Mouse (Mus musculus) left cerebral cortex, adult 9 months (tissue): ENCODE measurements at regions not wholly inside any gene's neighbourhood (a gene's known extent, or its start where the extent isn't known, plus 50 kb on each side); places are given as distances from the start of the nearest gene placed in this dataset.
A peak's percentile ranks its signal among the peaks of the same experiment; 100 is the strongest.

ENCODE experiments used
- DNase-seq, 2 experiments: peaks; one replicate each; pipeline ENCODE4 v3.0.0; 2022; ENCODE audit warnings: low spot score in 2 of 2

DNA sequence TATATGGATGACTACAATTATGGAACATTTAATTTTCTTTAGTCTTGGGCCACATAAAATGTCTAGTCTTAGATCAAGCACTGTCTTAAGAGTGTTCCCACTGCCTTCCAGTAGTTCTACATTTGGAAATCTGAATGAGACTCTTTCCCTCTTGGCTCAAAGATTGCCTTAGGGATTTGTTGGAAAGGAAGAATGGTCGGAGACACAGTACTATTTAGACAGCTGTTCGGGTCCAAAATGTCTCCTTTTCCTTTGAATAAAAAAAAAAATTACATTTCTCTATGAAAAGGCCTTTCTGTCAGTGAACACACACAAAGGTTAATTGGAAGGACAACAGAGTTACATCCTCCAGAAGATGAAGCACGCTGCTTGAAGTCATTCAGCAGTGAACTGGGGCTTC, 1173.8 kb downstream of the Sorcs3 start:
- DNase-seq = no peak

- no peak for DNase-seq
Measured at GRCm38 (mm10) chr19:49396257-49396656, 1190.4 kb downstream of the Sorcs3 start.

GRCm38 (mm10) chr19:49415326-49415725, 1209.5 kb downstream of the Sorcs3 start:
- DNase-seq = no peak

DNA sequence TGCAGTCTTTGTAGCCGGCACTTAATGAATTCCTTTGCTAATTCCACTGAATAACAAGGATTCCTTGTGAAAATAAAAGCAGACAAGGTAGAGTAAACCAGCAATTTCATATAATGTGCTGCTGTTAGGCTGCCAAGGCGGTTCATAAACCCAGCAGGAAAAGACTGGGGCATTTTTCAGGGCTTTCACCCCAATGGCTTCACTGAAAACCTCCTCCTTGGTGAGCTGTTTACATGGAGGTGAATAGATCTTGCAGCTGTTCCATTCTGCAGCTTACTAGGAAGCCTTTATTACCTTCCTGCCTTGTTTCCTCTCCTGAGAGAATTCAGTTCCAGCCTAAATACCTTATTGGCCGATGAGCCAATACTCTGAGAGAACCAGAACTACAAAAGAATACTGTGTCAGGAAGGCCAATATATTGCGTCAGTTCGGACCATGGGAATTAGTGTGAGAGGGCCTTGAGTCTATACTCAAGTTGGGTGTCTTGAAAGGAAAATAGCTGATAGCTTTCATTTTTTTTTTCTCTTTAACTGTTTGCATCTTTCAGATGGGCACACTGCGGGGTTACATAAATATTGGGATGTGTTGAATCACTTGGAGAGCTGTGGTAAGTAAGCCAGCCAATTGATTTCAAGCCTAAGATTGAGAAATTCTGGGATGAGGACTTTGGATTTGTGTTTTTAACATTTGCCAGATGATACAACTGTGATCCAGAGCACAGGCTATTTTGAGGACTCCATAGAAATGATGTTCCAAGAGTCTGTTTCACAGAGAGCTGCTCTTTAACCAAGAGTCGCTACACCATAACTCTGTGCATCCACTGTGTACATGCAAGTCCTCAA, 1217.5 kb downstream of the Sorcs3 start:
- peak in 1 of 2 experiments; percentile 0 for DNase-seq
